22 mouse cellular contexts compared by ENCODE assay signal in genomic region chr12:75933561-75933960, GRCm38 (mm10).
A peak's percentile ranks its signal among the peaks of the same experiment; 100 is the strongest.
DNase-seq lines count a peak whose midpoint lies in the region; ATAC-seq and TF ChIP-seq lines count a peak whose summit lies in the region.
"Had no signal": no experiment of that assay in that cellular context is flagged by ENCODE, and none has a peak within 500 bp of the region (broad histone marks: within the 10 kb centered on the region; RNA-seq: fewer than 3 reads in every experiment).

No protein-coding gene starts in this region.

- peak; percentile 73 for TF ChIP-seq EP300 in lung, postnatal 0 days (IDR thresholded peaks at IDR 0.05)

- H3K27me3 ChIP-seq in lung, embryonic 14.5 days (ENCODE audit: insufficient read depth, low read length): no peaks in the 10 kb centered on the region
- no peaks in the 10 kb centered on the region for H3K27me3 ChIP-seq in lung, embryonic 15.5 days
- no peaks in the 10 kb centered on the region for H3K27me3 ChIP-seq in lung, embryonic 16.5 days (ENCODE audit: control insufficient read depth, insufficient read depth, low read depth, low read length)
- H3K27me3 ChIP-seq in lung, postnatal 0 days (replicated peaks; ENCODE audit: insufficient read depth, low read length): no peaks in the 10 kb centered on the region
- H3K27me3 ChIP-seq: CH12.LX, Patski had no signal

- ATAC-seq in lung, embryonic 14.5 days (ENCODE audit: insufficient read depth): no peak
- ATAC-seq in lung, embryonic 15.5 days (ENCODE audit: borderline replicate concordance, extremely low read depth, low FRiP score, low TSS enrichment): no peak
- ATAC-seq in lung, embryonic 16.5 days (ENCODE audit: low read depth): peak; percentile 45; the same call in 1 of the 2 replicates
- peak; percentile 70 for ATAC-seq in lung, postnatal 0 days
- ATAC-seq: activated CD4-positive, CD25-positive, alpha-beta regulatory T cell, adult 4 months; CD4-positive, CD25-positive, alpha-beta regulatory T cell, adult 4 months; Patski had no signal

- H3K4me1 ChIP-seq in lung, embryonic 14.5 days (ENCODE audit: insufficient read depth): no peaks in the 10 kb centered on the region
- H3K4me1 ChIP-seq in lung, embryonic 15.5 days: peaks cover 13% of the 10 kb centered on the region; the same call in 1 of the 2 replicates
- H3K4me1 ChIP-seq in lung, embryonic 16.5 days (replicated peaks; ENCODE audit: control insufficient read depth, insufficient read depth, low read length): 0 out of 2 replicates have a peak, but pooled peaks cover 2% of the 10 kb centered on the region
- no peaks in the 10 kb centered on the region; the same call in 1 of the 2 replicates for H3K4me1 ChIP-seq in lung, postnatal 0 days (ENCODE audit: insufficient read depth, low read depth, low read length)

- no peak overlapping the region for H3K27ac ChIP-seq in lung, embryonic 14.5 days (ENCODE audit: low read depth)
- H3K27ac ChIP-seq in lung, embryonic 15.5 days: 0 out of 2 replicates have a peak overlapping the region, but pooled peaks have one; percentile 29
- no peak overlapping the region for H3K27ac ChIP-seq in lung, embryonic 16.5 days (ENCODE audit: low read length)
- H3K27ac ChIP-seq in lung, postnatal 0 days (ENCODE audit: low read length): no peak overlapping the region

- DNase-seq in lung, embryonic 14.5 days: peak; percentile 5
- no peak for DNase-seq in lung, postnatal 4 days
- DNase-seq in lung, postnatal 14 days: no peak
- DNase-seq in lung, postnatal 25 days (ENCODE audit: low spot score): no peak
- DNase-seq in lung, postnatal 0 days (ENCODE audit: low spot score): peak; percentile 62
- DNase-seq in lung, postnatal 36 days: no peak
- DNase-seq: adrenal gland, adult 2 months; adrenal gland, adult 8-10 months; adrenal gland, postnatal 10 days; adrenal gland, postnatal 14 days; adrenal gland, postnatal 25 days; adrenal gland, postnatal 36 days; B cell, adult 2 months; cerebellum, adult 11 months; cerebellum, adult 11-12 months had no signal

- H3K9me3 ChIP-seq in lung, embryonic 14.5 days (ENCODE audit: low read depth, low read length): no peaks in the 10 kb centered on the region
- no peaks in the 10 kb centered on the region for H3K9me3 ChIP-seq in lung, embryonic 15.5 days
- no peaks in the 10 kb centered on the region for H3K9me3 ChIP-seq in lung, embryonic 16.5 days (ENCODE audit: control insufficient read depth, low read length)
- H3K9me3 ChIP-seq in lung, postnatal 0 days (ENCODE audit: low read length): no peaks in the 10 kb centered on the region
- H3K9me3 ChIP-seq: G1E had no signal

- no peak for TF ChIP-seq CTCF in lung, embryonic 14.5 days (IDR thresholded peaks at IDR 0.05; ENCODE audit: low read depth)
- no peak for TF ChIP-seq CTCF in lung, postnatal 0 days (IDR thresholded peaks at IDR 0.05)

- no peak overlapping the region for H3K9ac ChIP-seq in lung, embryonic 14.5 days
- no peak overlapping the region for H3K9ac ChIP-seq in lung, embryonic 15.5 days
- no peak overlapping the region for H3K9ac ChIP-seq in lung, embryonic 16.5 days (ENCODE audit: low read length)
- no peak overlapping the region for H3K9ac ChIP-seq in lung, postnatal 0 days (replicated peaks; ENCODE audit: low read depth)

- H3K4me3 ChIP-seq in lung, embryonic 14.5 days (ENCODE audit: low read depth, low read length): no peak overlapping the region
- no peak overlapping the region for H3K4me3 ChIP-seq in lung, embryonic 15.5 days
- H3K4me3 ChIP-seq in lung, embryonic 16.5 days (ENCODE audit: low read length): no peak overlapping the region
- H3K4me3 ChIP-seq in lung, postnatal 0 days (ENCODE audit: low read depth, low read length): no peak overlapping the region

- 54% methylated on average over 4 of the region's 4 CpGs for WGBS in lung, embryonic 14.5 days
- 59% methylated on average over 4 of the region's 4 CpGs for WGBS in lung, embryonic 15.5 days
- WGBS in lung, embryonic 16.5 days: 45% methylated on average over 4 of the region's 4 CpGs
- 47% methylated on average over 4 of the region's 4 CpGs for WGBS in lung, postnatal 0 days

- peaks cover 50% of the 10 kb centered on the region for H3K36me3 ChIP-seq in lung, embryonic 14.5 days (ENCODE audit: insufficient read depth)
- H3K36me3 ChIP-seq in lung, embryonic 15.5 days: peaks cover 40% of the 10 kb centered on the region
- peaks cover 15% of the 10 kb centered on the region for H3K36me3 ChIP-seq in lung, embryonic 16.5 days (ENCODE audit: control insufficient read depth, insufficient read depth, low read length)
- H3K36me3 ChIP-seq in lung, postnatal 0 days (ENCODE audit: insufficient read depth, low read length): peaks cover 6% of the 10 kb centered on the region
- H3K36me3 ChIP-seq: G1E had no signal

- no peak overlapping the region for H3K4me2 ChIP-seq in lung, embryonic 14.5 days
- no peak overlapping the region for H3K4me2 ChIP-seq in lung, embryonic 15.5 days
- H3K4me2 ChIP-seq in lung, embryonic 16.5 days (ENCODE audit: low read depth, low read length): no peak overlapping the region
- H3K4me2 ChIP-seq in lung, postnatal 0 days (replicated peaks; ENCODE audit: low read depth, low read length): no peak overlapping the region

Comparison
In these comparisons a context has a peak if more than half of its experiments do, and no peak if none do; other contexts are left out.
1. ATAC-seq: peak in lung, embryonic 16.5 days (single experiment) and lung, postnatal 0 days (single experiment); none in lung, embryonic 14.5 days (single experiment) and lung, embryonic 15.5 days (single experiment).
2. DNase-seq: peak in lung, embryonic 14.5 days (single experiment) and lung, postnatal 0 days (single experiment); none in lung, postnatal 4 days (0 of 2), lung, postnatal 14 days (single experiment), lung, postnatal 25 days (single experiment) and lung, postnatal 36 days (single experiment).